Mouse (Mus musculus) c-Kit-positive CD71-positive TER-119-positive erythroid progenitor cells, embryonic 14.5 days (primary cell): Measurements from ENCODE around the gene Zfp592.

Source experiments
- DNase-seq: peaks from one replicate; pipeline ENCODE4 v3.0.0-alpha.2; 2013; ENCODE audit warnings: low spot score

Gene Zfp592

DNA sequence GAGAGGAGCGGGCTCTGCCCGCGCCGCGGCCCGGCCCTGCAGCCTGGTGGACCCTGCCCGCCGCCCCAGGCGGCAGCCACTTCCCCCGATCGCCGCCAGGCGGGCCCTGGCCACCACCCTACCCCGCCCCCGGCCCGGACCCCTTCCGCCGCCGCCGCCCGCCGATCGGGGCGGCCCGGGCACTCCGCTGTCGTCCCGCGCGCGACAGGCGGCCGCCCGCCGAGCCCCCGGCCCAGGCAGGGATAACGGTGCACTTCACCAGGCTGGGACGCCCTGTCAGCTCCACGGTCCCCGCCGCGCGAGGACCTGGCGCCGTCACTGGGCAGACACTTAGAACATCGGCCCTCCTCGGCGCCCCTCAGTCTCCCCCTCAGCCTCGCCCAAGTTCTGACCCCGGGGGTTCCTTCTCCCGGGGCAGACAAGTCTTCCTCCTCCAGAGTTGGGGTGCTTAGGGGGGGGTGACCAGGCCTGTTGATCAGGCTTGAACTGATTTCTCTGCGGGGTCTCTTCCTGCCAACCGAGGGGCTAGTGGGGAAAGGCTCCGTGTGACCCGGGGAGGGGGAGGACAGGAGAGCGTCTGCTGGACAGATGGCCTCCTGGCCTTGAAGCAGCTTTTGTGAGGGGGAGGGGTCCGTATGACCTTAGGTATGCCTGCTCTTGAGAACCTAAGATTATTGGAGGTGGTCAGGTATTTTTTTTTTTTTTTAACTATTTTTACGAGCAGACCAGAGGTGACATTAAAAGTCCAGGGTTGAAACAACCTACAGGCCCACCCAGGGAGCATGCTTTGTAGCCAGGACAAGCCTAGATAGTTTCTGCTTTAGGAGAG, 567 bp downstream of the Zfp592 start:
- DNase-seq = no peak

DNA sequence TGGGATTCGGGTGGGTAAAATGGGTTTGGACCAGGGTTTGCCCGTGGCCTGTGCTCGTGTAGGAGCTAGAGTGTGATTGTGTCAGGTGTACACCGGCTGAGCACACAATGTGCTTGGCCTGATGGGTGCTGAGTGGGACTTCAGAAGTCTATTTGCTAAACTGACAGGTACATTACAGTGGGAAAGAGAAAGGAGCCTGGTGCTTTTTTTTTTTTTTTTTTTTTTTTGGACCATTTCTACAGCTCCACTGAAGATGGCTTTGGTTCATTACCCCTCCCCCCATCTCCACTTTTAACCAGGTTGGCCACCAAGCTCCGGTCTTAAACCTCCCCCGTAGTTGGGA, 1.2 kb downstream of the Zfp592 start:
- peak; percentile 36 for DNase-seq

DNA sequence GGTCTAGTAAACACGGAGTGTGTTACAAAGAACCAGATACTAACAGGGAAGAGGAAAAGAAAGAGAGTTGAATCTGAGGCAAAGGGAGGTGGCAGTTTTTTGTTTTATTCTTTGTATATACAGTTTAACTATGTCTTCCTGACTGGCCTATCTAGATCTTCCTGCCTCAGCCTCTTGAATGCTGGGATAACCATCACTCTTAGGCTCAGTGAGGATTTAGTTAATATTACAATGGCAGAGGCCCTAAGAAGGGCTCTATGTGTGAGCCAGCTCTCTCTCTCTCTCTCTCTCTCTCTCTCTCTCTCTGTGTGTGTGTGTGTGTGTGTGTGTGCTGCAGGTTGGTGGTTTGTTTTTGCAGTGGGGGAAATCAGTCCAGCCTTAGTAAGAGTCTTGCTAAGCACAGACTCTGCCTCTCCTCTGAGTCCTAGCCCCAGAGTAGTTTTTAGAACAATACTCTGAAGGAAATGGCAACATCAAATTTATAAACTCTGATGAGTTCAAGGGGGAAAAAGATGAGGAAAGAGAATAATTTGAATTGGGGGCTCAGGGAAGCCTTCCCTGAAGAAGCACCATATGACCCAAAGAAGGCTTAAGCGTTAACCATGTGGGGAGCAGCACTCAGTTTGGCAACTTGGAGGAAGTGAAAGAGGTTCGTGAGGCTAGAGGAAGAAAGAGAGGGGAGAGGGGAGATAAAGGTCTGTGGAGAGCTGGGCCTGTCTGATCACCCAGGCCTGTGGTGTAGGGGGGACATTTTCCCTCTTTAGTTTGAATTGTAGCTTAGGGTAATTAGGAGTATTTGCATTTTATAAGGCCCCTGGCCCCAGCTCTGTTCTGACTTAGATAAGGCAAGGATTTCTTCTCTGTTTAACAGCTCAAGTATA, 2.0 kb downstream of the Zfp592 start:
- peak; percentile 29 for DNase-seq

DNA sequence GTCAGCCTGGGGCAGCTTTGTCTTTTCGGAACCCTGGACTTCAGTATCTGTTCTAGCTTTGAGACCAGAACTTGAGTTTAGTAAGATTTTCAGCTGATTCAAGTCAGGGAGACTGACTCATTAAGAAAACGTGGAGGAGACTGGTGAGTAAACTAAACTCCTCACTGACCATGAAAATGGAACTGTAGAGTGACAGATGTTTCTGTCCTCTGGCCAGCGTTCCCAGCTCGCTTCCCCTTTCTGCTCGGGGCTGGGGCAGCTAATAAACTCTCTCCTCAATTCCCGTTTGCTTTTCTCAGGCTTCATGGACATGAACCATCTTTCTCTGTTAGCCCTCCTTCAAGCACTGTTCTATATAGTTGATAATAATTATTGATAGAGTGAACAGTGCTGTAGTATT, 4.3 kb downstream of the Zfp592 start:
- no peak for DNase-seq

DNA sequence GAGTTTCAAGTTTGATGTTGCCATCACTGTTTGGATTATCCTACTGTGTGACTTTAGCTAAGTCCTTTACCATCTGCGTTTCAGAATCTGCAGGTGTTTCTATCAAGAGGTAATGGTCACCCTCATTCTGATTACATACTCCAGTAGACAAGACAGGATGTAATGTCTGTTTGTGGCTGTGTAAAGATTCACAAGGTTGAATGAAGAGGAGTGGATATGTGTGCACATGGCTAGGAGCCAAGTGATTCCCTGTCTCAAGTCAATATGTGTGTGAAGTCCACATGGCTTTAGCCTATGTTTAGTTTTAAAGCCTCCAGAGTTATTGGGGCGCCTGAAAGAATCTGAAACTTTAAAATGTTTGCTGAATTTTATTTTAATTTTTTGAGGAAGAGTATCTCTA, 6.1 kb downstream of the Zfp592 start:
- no peak for DNase-seq

DNA sequence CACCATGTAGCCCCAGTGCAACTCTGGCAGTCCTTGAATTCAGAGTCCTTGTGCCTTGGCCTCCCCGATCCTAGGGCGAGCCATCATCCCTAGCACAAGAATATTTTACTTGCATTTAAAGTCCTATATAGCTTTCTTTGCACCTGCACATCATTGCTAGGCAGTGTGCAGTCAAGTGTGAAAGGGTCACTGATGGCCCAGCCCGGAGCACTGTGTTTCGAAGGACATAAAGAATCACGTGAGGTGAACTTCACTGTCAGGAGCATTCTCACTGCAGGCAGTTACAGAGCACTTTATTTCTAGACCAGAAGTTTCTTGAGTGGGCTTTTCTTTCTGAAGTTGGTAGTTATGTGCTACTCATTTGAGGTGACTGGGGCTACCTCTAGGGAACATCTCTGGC, 8.4 kb downstream of the Zfp592 start:
- DNase-seq = no peak

DNA sequence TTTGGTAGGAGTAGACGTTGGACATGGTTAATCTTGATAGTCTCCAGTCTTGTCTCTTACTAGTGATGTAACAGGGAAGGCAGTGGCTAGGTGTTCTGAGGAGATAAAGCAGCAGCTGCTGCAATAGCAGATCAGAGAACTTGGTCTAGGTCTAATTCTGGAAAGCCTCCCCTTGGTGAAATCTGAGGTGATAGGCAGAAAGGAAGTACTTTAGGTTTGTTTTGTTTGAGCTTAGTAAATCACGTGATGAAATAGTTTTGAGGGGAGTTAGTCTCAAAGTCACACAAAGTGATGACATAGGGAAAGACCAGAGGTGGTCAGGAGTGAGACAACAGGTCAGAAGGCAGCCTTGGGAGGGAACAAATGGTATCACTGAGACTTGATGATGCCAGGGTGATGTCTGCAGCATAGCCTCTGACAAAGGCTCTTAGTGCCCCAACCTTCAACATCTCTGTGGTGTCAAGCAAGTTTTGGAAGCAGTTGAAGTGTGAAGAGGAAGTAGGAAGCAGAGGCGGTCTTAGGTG, 11.1 kb downstream of the Zfp592 start:
- no peak for DNase-seq

DNA sequence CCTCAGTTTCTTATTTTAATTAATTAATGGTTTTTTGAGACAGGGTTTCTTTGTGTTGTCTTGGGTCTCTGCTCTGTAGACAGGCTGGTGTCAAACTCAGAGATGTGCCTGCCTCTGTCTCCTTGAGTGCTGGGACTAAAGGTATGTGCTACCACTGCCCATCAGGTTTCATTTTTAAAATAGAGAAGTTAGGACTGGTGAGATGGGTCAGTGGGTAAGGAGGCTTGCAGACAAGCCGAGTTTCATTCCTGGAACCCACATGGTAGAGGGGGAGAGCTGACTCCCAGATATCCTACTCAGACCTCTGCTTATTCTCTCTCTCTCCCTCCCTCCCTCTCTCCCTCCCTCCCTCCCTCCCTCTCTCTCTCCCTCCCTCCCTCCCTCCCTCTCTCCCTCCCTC, 12.5 kb downstream of the Zfp592 start:
- no peak for DNase-seq

DNA sequence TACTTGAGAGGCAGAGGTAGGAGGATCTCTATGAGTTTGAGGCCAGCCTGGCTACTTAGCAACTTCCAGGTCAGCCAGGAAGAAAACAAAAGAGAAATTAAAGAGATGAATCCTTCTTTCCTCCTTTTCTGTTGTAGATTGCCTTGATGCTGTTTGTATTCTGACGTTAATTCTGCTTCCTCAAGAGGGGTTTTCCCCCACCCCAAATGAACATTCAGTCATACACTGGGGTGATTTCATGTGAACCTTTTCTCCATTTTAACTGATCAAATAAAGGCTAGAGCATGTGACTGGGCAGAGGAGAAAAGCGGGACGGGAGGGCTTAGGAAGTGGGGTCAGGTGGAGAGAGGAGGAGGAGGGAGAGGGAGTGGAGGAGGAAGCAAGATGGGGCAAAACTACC, 14.8 kb downstream of the Zfp592 start:
- DNase-seq = no peak

DNA sequence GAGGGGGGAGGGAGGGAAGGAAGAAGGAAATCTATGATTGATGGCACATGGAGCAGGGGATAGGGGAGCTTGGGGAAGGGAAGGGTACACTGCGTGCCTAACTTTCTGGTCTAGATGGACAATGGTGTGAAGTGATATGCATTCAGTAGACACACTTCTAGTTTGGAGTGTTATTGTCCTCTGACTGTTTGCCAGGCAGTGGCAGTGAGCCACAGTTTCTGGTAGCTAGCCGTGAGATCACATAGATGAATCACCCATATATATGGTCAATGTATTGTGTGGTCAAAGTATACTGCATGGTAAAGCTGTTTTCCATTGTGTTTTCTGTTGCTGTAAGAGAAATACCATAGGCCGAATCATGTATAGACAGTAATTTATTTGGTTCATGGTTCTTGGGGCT, 18.1 kb downstream of the Zfp592 start:
- DNase-seq = no peak

DNA sequence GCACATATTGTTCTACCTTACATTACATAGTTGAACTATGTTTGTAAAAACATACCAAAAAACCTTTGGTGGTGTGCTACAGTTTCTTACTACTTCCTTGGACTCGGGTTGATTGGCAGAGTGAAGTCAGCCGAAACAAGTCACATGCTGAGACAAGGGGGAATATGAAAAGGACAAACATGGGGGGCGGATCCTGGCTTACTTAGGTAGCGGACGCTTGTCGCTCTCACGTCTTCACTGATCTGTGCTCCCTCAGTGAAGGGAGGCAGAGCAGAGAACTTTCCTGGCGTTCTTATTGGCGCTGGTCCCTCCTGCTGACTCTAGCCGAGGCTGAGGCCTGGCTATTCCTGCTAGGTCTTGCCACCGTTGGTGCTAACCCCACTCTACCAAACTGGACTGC, 26.8 kb downstream of the Zfp592 start:
- no peak for DNase-seq

DNA sequence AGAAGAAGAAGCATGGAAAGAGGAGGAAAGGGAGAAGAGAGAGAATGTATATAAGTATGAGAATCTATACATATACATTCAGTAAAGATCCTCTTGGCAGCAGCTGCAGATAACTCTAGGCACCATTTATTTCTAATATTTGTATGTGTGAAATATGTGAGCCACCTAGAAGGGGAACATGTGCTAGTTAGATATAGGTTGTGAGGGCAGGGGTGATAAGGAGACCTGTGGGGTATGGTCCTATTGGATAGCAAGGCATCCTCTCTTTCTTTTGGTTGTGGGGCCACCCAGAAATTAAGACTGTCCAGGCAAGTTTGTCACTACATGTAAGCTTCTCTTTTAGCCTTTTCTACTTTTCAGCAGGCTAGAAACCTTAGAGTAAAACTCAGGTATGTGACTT, 29.2 kb downstream of the Zfp592 start:
- peak; percentile 43 for DNase-seq

DNA sequence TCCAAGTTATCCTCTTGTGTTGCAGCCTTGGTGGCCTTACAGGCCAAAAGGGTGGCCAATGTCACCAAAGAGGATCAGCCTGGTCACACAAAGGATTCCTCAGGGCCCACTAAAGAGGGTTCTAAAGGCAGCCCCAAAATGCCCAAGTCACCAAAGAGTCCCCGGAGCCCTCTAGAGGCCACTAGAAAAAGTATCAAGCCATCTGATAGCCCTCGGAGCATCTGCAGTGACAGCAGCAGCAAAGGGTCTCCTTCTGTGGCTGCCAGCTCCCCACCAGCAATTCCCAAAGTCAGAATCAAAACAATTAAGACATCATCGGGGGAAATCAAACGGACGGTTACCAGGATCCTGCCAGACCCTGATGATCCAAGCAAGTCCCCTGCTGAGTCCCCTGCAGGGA, 30.6 kb downstream of the Zfp592 start:
- no peak for DNase-seq

DNA sequence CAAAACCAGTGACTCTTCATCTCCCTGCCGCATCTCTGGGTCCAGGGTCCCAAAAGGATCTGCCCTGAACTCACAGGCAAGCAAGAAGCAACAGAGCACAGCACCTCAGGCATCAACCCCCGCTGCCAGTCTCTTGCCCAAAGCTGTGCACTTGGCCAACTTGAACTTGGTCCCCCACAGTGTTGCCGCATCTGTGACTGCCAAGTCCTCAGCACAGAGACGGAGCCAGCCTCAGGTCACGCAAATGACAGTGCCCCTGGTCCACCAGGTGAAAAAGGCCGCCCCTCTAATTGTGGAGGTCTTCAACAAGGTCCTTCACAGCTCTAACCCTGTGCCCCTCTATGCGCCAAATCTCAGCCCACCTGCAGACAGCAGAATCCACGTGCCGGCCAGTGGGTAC, 31.2 kb downstream of the Zfp592 start:
- no peak for DNase-seq

DNA sequence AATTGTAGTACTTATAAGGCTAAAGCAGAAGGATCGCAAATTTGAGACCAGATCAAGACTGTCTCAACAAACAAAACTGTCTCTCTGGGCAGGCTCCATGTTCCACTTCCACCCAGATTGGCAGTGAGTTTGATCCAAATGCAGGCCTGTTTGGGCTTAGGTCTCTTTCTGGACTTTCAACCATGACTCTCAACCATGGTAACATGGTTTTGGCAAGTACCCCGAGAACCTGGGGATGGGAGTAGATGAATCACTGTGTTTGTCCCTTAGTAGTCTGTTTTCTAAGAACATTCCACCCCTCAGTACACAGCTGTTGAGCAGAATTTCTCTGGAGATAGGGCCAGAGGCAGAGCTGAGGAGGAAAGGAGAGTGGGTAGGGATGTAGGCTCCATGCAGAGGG, 32.3 kb downstream of the Zfp592 start:
- DNase-seq = no peak

DNA sequence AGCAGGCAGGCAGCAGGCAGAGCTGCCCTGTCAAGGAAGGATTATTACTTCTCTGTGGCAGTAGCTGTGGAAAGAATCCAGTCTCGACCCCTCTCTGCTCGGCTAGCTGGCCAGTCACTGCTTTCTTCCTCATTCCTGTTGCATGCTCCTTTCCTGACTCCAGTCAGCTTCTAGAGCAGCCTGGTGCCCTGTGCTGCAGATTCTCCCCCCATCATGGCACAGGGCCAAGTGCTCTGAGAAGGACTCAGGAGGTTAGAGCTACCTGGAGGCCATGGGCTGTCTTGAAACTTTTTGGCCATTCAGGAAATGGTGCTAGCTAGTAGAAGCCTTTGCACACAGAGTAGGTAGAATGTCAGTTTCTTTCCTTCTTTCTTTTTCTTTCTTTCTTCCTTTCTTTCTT, 46.2 kb downstream of the Zfp592 start:
- DNase-seq = no peak

DNA sequence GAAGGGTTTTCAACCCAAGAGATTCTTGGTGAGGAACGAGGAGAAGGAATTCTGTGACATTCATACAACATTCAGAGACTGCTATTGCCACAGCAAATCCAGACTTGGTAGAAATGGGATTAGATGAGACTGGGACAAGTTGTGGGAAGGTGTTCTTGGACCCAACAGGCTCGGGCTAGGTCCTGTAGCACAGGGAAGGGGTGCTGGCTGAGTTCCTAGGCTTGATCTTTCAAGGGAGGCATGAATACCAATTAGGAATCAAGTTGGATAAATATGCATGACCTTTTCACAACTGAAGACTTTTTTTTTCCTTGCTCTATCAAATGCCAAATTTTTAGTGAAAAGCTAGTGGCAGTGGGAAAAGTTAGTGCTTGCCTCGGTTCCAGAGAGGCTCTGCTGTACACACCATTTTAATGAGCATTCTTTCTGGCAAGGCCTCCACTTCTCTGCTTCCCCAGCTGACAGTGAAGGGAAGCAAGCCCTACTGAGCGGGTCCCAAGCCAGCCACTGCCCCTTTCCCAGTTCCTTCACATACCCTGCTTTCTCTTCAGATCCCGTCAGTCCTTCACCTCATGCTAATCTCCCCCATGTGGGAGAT, 49.6 kb downstream of the Zfp592 start:
- DNase-seq = no peak

DNA sequence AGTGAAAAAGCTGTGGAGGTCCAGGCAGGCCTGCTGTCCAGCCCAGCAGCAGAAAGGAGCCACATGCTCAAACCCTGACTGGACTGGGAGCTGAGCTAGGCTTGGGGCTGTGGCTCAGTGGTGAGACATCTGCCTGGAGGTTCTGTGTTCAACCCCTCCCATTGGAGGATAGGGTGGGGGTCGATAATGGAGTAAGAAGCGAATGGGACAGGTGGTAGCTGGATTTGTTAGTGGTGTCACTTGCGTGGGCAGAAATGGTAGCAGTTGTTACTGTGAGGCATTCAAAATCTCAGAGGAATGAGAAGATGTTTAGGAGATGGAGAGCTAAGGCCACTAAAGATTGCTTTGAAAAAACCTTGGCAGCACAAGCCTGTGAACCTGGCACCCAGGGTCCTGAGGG, 54.4 kb downstream of the Zfp592 start:
- no peak for DNase-seq

DNA sequence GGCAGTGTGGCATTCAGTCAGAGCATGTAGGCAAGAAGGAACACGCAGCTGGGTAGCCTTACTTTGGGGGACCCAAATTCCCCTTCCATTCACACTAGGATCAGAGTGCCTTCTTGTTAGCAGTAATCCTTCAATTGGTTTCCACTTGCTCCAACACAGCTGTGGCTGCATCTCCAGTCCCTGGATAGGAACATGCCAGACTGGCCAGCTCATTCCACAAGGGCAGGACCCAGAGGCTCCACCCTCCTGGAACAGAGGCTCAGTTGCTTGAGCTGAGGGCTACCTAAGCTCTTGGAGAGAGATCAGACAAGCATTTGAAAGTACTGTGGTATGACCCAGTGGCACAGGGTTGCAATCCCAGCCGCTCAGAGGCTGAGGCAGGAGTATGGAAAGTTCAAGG, 55.0 kb downstream of the Zfp592 start:
- no peak for DNase-seq

DNA sequence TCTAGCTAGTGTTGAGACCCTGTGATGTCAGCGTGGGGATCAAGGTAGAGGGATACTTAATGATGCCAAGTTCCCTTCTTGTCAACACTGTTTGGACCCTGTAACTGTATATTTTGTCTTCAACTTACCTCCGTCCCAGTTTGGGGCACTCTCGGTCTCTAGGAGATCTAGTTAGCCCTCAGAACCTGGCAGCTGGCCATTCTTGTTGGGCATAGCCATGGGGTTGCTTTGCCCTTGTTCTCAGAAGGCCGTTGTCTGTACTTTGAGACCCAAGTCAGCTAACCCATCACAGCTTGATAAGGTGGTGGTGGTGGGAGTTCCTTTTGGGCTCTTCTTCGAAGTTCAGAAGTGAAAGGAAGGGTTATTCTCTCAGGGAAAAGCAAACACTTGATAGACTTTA, 56.5 kb downstream of the Zfp592 start:
- DNase-seq = no peak

DNA sequence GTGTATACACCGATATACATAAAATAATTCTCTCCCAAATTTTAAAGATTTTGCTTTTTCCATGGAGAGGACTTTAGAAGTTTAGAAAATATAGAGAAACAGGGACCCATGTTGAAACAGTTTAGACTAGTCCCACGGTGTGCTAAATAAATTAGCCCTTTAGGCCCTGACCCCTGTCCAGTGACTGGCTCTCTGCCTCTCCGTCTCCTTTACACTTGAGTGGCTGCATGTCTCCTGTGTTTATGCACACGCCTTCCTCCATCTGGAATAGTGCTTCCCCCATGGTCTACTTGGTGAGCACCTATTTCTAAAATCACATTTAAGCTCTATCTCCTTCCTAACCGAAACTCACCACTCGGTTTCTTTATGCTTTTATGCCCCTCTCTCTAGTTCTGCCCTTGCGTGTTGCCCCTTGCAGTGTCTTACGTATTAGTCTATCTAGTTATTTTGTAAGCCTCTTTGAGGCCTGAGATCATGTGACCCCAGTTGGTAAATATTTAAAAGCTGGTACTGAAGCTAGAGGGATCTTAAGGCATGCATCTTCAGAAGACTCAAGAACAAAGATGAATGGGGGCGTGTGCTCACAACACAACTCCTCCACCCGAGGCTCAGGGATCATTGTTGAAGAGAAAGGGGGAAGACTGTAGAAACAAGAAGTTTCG, 62.4 kb downstream of the Zfp592 start:
- DNase-seq = no peak

DNA sequence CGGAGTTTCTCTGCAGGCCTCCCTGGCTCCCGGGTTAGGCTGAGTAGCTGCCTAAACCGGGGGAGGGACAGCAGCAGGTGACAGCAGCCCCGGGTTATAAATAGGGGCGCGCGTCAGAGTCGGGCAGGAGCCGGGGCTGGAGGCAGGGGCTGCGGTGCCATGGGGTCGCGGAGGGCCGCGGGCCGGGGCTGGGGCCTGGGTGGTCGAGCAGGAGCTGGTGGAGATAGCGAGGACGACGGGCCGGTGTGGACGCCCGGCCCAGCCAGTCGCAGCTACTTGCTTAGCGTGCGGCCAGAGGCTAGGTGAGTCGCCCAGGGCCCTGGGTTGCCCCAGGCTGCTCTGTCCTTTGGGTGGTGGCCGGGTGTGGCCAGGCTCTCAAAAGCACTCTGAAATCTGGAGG, 64.0 kb downstream of the Zfp592 start, which contains the start of gene Alpk3:
Alpk3 (plus strand) TSS at position 130 of the 400 bp plus-strand sequence.
- no peak for DNase-seq
